Mouse (Mus musculus) left cerebral cortex, postnatal 14 days (tissue): ENCODE data around the gene Srgap2. TPM values are rescaled to one million over a fixed set of nuclear protein-coding genes. Genes with fewer than 3 reads are reported as not detected.
A peak's percentile ranks its signal among the peaks of the same experiment; 100 is the strongest.

Source experiments
- DNase-seq, 2 experiments: peaks; one replicate each; pipeline ENCODE4 v3.0.0; 2021 to 2022; ENCODE audit warnings: low spot score in 2 of 2, mixed read lengths in 1 of 2
- intact Hi-C: fragments of 180-260 bp; cut with DNase I; formaldehyde crosslinking; loops from one replicate; pipeline ENCODE4 v1.15.1; 2025
- total RNA-seq, 2 experiments: library from RNA; stranded (reverse); gene quantifications; 2 replicates each; pipeline ENCODE4 v1.2.3; 2021

Gene Srgap2
- total RNA-seq, 2 experiments from 2014 or later = 101 to 106 TPM

DNA sequence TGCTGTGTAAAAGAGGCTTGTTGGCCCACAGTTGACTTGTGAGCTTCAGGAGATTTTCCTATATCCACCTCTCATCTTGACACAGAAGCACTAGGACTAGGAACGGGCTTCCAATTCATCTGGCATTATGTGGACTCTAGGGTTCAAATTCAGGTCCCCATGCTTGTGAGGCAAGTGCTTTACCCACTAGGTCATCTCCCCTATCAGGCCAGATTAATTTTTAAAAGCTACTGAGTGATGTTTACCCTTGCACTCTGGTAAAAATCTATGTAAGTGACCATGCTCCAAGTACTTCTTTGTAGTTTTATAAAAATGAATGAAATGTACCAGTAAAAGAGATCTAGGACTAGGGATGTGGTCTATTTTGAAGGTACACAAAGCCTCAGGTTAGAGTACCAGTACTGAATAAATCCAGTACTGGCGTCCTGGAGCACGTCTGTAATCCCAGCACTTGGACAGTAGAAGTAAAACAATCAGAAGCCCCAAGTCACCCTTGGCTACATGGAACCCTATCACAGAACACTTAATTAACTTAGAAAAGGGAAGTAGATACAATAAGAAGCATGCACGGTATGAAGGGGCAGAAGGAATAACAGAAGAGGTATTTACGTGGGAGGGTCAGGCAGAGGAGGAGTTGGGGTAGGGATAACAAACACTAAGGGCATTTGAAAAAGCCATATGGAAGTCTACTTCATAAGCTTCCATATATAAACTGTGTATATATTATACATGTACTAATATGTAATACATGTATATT, 40.9 kb downstream of the Srgap2 start:
- DNase-seq = no peak
- intact Hi-C loops = no loop called here

DNA sequence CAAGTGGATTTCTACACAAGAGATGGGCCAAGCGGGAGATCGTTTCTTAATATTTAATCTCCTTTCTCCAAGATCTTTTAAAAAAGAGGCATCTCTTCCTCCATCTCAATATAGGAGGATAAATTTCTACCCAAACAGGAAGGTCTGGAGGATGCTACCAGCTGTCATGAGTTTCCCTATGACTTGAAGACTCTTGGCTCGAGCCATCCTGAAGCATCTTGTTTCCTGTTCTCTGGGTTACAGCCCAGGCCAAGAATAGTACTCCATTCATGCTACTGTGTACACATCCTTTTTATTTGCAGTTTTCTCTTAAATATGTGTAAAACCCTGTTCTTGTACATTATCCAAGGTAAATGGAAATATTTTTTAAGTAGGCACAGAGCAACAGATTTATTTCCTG, 44.9 kb downstream of the Srgap2 start:
- intact Hi-C loops = loop anchor here (5.0 kb wide), 1 partner anchor 50 kb away; no protein-coding TSS in a partner anchor
- no peak for DNase-seq

DNA sequence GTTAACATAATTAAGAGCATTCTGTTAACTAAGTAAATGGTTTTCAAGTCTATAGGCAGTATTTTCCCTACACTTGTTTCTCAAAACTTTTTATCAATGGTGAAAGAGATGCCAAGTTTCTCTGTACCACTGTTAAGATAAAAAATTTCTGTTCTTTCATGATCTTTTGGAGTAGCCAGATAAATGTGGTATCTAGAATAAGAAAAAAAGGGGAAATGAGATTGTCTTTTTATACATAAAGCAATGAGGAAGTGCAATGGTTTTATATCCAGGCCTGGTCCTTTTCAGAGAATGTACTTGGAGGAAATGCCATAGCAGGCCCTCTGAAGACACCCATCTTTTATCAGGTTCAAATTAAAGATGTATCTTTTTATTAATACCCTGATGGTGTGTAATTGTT, 45.8 kb downstream of the Srgap2 start:
- no peak for DNase-seq
- intact Hi-C loops = loop anchor here (5.0 kb wide), 1 partner anchor 49 kb away; no protein-coding TSS in a partner anchor

DNA sequence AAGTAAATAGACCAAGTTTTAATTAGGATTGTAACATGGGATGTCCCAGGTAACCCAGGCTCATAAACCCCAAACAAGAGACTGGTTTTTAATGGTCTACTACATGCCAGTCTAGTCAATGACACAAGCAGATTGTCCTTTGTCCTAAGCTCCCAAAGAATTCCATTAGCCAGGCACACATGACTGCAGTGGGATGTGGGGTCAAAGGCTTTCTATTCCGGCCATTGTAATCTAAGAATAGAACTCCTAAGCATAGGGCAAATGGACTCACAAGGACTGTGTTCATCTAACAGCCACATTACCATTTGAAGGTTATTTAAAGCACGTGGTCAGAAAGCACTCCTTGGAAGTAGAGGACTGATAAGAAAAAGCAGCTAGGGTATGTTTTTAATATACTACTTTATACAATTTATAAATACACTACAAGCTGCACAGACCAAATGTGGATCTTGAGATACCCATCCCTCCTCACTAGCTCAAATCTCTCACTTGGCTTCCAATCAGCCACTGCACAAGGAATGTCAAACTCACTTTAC, 48.3 kb downstream of the Srgap2 start:
- intact Hi-C loops = no loop called here

DNA sequence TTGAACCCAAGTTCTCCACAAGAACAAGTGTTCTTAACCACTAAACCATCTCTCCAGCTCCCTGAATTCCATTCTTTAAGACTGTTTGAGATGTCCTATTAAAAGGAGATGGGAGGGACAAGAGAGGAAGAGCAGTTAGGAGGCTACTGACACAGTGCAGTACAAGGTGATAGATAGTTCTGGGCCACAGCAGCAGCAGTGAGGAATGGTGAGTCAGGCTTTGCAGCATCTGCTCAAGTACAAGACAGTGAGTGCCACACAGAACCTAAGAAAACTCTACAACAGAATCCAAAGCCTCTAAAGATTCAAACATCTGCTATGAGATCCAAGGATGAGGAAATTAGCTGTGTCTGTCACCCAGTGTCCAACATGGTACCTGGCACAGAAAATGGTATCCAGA, 51.8 kb downstream of the Srgap2 start:
- intact Hi-C loops = no loop called here
- DNase-seq = no peak

More for the DNA sequence above, 48.3 kb downstream of the Srgap2 start:
- no peak for DNase-seq

DNA sequence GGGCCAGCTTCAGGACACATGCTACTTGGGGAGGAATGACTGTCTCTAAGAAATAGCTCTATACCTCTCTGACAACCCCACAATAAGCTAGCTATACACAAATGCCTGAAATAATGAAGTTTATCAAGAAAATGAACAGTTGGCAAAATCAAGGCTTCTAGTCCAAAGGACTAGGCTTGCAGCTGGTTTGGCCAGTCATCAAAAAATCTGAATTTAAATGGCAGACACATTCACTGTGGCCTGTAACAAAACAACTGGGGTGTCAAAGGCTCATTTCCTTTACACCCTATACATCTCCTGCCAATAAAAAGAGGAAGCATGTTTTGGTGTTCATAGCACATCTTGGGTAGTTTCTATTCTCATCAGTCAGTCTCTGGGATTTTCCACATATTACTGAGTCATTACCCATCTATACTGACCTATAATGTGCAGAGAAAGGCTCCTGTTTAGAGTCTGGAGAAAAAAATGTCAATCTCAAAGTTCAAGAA, 53.5 kb downstream of the Srgap2 start:
- DNase-seq = no peak
- intact Hi-C loops = no loop called here

DNA sequence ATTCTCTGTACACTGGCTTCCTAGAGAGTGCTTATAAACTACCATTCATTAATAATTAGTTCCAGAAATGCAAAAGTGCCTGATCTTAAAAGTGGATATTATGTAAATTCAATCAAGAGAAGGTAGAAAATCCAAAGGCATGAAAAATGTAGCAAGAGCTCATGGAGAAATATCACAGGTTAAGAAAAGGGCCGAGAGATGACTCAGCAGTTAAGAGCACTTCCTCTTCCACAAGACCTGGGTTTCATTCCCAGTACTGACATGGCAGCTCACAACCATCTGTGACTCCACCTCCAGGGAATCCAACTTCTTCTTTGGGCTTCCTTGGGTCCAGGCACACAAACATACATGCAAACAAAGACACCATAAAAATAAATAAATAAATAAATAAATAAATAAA, 56.6 kb downstream of the Srgap2 start:
- DNase-seq = no peak
- intact Hi-C loops = no loop called here

DNA sequence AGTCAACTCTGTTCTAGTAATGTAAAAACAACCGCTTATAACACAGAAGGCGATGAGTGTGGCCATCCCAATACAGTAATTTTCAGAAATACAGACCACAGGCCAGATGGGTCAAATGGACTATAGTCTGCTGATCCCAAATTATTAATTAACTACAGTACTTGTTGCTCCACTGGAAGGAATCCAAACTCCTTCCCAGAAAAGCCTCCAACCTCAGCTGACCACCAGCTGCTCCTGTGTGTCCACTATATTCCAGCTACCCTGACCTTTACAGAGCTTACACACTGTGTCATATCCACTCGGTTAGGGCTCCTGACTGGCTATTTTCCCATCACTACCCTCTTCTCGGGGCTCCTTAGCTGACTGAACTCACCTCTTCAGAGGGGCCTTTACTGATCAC, 61.3 kb downstream of the Srgap2 start:
- intact Hi-C loops = no loop called here
- no peak for DNase-seq

DNA sequence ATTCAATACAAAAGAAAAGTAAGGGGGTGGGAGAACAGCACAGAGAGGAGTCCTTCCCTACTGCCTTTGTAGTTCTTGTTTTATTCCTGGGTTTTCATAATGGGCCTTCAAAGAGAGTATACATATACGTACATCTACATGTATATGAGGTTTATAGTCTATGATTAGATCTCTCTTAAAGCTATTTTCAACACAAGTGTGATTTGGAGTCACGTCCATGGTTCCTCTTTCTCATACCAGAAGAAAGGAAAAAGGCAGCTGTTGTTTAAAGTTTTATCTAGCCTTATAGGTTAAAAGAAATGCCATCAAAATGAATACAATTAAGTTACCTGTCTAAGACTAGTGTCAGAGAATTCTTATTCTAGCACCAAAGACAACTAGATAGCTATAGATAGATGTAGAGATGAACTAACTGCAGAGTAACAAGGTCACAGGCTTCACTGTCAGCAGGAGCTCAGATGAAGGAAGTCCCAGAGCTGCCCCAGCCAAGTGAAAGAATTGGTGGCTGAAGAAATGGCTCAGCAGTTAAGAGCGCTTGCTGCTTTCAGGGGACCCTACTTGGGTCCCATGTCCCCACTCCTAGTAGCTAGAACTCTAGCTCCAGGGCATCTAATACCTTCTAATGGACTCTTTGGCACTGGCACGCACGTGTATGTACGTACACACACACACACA, 63.1 kb downstream of the Srgap2 start:
- DNase-seq = no peak
- intact Hi-C loops = no loop called here

DNA sequence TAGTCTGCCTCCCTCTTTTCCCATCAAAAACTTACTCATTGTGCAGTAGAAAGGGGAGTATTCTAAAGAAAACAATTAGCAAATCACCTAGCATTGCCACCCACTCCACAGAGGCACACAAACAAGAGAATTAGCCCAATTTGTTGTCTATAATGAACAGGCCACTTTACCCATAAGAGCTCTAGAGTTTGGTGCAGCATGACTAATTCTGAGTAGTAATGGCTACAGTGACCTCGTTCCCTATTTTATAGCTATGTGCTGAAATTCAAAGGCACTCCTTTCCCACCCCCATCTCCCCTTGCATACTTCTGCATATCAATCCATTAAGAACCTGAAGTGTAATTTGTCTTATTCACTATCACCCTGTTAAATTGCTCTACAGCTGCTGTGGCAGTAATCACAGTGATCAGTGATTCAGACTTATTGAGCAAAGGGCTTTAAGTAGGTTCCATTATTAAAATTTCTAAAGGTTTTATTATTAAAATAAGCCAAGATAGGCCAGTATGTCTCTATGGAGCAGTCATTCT, 64.5 kb downstream of the Srgap2 start:
- intact Hi-C loops = no loop called here
- DNase-seq = no peak

DNA sequence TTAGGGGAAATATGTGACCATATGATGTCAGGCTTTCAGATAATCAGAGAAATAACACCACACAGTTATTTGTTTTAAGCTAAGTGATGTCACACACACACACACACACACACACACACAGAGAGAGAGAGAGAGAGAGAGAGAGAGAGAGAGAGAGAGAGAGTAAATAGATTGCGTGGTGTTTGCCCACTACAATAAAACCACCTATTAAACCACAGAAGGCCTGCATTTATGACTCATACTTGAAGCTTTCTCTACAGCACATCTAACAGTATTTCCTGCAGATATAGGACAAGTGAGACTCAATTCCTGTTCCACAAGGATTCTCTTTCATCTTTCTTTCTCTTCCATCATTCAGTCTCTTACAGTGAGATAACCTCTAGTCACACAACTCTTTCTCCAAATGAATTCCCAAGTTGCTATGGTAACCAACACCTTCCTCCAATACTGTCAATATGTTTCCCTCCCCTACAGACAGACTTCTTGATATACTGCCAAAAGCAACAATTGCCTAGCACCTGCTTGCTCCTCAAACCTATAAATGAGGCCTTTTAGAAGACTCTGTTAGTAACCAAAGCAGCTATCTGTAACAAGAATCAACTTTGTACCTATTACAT, 66.1 kb downstream of the Srgap2 start:
- intact Hi-C loops = no loop called here
- no peak for DNase-seq

DNA sequence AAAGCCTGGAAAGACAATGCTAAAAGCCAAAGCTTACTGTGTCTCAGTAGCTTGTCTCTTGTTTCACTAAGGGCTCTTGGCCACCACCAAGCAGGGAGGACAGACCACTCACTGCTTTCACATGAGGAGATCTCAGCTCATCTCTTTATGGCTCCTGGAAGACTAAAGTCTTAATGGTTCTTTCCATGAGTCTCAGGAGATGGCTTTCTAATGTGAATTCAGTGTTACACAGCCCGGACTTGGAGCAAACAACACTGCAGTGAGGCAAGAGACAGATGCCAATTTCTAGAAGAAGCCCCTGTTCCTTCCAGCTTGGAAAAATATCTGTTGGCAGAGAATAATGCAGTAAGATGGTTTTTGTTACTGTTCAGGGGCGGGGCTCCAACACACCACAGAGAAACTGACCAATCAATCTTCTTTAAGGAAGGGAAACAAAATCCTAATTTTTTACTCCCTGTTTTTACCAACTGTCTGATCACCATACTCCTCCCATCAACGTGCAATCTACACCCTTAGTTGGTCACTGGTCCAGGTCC, 71.7 kb downstream of the Srgap2 start:
- intact Hi-C loops = no loop called here
- no peak for DNase-seq

DNA sequence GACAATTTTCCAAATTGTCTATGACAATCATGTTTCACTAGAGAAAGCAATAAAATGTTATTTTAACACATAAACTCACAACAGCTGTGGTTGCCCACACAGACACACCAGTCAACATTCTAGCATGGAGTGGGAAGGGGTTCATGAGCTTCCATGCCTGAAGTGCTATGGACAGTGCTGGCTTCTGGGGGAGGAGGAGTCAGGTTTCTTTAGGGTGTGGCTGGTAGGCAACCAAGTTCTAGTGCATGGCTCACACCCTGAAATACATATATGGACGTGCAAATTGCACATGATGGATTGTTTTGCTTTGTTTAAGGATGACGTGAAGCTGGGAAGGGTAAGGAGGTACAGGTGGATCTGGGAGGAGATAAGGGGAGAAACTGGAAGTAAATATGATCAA, 72.8 kb downstream of the Srgap2 start:
- DNase-seq = no peak
- intact Hi-C loops = no loop called here

DNA sequence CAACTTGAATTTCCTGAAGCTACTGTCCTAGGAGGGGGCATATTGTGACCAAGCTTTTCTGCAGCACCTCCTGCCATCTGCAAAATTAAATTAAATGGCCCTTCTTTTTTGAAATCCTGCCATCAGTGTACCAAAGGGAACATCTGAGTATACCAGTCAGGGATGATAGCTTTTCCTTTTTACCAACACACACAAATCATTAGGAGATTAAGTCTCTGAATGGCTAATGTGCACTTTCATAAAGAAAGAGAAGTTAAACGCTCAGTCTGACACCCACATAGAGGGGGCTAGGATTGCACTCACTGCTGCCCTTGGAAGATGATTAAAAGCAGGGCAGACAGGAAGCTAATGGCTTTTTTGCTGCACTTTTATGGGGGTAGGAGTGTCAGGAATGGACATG, 73.8 kb downstream of the Srgap2 start:
- DNase-seq = no peak
- intact Hi-C loops = no loop called here

DNA sequence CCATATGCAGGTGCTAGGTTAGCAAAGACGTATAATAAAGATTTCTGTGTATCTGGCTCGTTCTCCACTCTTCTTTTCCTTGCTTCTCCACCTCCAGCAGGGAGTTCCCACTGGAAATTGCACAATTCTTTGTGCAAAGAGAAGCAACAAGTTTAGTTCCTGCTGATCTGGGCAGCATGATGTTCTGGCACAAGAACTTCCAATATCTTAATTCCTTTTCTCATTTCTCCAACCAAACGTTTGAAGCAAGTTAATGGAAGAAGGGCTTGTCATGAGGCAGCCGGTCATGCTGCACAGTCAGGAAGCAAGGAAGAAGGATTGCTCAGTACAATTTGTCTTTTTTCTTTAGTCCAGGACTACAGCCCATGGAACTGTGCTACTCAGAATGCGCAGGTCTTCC, 78.8 kb downstream of the Srgap2 start:
- DNase-seq = no peak
- intact Hi-C loops = no loop called here

DNA sequence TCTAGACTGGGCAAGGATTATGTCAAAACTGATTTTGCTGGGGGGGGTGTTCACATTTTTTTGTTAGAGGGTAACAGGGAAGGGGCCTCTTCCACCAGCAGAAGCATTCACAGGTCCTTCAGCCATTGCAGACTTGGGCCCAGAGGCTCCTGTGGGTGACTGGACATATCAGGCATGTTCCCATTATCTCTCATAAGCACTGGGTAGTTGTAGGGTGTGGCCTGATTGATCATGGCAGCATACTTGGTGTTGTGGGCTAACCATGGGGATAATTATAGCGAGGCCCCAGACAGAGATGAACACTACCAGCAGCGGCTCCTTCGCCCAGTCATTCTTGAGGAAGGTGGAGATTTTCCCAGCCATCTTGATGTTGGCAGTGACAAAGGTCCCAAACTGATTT, 79.8 kb downstream of the Srgap2 start:
- DNase-seq = no peak
- intact Hi-C loops = no loop called here

DNA sequence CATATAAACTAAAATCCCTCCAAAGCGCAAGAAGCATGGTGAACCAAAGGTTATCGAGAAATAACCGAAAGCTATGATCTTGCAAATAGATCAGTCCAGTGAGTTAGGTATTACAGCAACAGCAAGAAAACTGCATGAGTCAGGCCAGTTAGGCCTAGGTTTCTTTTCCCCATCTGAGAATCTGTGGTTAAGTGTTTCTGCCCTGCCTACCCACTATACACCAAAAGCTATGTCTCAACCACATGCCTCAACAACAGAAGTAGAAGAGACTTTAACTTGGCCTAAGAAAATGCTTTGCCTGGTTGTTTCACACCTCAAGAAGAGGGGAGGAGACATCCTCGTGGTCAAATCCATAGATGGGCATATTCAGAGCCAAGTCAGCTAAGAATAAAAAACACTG, 80.6 kb downstream of the Srgap2 start:
- intact Hi-C loops = no loop called here
- no peak for DNase-seq

DNA sequence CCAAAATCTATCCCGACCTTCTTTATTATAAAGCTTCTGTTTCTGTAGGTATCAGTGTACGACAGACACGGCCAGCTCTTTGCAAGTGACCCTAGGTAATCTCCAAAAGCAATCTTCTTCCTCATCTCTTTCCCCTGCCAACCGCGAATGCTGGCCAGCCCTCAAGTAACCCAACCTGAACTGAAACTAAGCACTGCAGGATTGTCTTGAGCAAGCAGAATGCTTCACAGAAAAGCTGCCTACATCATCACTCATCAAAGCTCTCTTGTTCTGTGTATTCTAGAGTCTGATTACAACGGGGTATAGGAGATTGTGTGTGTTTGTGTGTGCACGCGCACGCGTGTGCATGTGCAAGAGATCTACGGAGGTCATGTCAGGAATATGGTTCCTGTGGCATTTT, 88.6 kb downstream of the Srgap2 start:
- intact Hi-C loops = no loop called here
- DNase-seq = peak in 1 of 2 experiments; percentile 25

DNA sequence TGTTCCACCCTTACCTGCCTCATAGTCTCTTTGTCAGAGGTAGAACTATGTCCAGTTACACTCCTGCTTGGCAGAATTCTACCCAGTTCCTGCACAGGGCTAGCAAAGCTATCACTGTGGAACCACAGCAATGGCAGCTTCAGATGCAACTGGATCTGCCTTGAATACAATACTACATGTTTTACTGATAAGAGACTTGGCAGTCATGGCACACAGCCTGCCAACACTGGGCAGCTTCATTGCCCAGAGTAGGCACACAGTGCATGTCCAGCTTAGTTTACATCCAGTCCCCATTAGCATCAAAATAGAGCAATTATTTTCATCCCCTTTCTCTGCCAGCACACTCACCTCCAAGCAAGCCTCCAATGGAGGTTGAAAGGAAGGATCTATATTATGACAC, 89.2 kb downstream of the Srgap2 start:
- DNase-seq = no peak
- intact Hi-C loops = no loop called here

DNA sequence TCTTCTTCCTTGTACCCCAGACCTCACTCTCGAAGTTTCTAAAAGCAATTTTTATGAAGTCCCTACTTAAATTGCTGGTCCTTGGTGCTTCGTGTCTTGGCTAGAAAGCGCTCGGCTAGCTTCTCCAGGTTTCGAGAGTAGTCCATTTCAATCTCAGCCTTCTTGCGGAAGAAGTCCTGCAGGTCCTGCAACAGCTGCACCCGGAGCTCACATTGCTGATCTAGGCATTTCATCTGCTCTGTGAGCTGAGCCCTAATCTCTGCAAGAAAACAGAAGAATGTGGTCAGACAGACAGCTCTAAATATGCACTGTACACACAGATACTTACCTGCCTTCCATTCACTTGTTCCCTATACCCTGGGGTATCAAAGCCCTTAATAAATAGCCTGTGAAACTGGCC, 90.5 kb downstream of the Srgap2 start:
- intact Hi-C loops = no loop called here
- DNase-seq = no peak
